Mouse (Mus musculus) heart, embryonic 15.5 days (tissue): ENCODE data around the gene Klhl2. TPM values are rescaled to one million over a fixed set of nuclear protein-coding genes. Genes with fewer than 3 reads are reported as not detected.

Experiments used
- ATAC-seq: fragments of 200-750 bp; cut with Nextera tagmentation; replicated peaks from 2 replicates; pipeline ENCODE4 v1.8.0; 2017; ENCODE audit warnings: low read depth, moderate TSS enrichment; ENCODE audit not compliant: insufficient number of reproducible peaks, insufficient read depth, low FRiP score
- H3K27ac ChIP-seq: fragments of 300-500 bp; sonication (generic); 2 replicates; pipeline ENCODE4 v1.5.1; 2015; ENCODE audit warnings: mild to moderate bottlenecking, inconsistent platforms
- H3K27me3 ChIP-seq: fragments of 300-500 bp; sonication (generic); 2 replicates; pipeline ENCODE4 v1.6.1; 2015; ENCODE audit warnings: inconsistent platforms
- H3K36me3 ChIP-seq: fragments of 300-500 bp; sonication (generic); 2 replicates; pipeline ENCODE4 v1.6.1; 2015; ENCODE audit warnings: mild to moderate bottlenecking, inconsistent platforms
- H3K4me1 ChIP-seq: fragments of 300-500 bp; sonication (generic); replicated peaks from 2 replicates; pipeline ENCODE4 v1.6.1; 2015; ENCODE audit warnings: inconsistent platforms
- H3K4me2 ChIP-seq: fragments of 300-500 bp; sonication (generic); 2 replicates; pipeline ENCODE4 v1.6.1; 2015; ENCODE audit warnings: inconsistent platforms, mild to moderate bottlenecking, moderate library complexity
- H3K4me3 ChIP-seq: fragments of 300-500 bp; sonication (generic); 2 replicates; pipeline ENCODE4 v1.5.1; 2015; ENCODE audit warnings: mild to moderate bottlenecking, inconsistent platforms
- H3K9ac ChIP-seq: fragments of 300-500 bp; sonication (generic); 2 replicates; pipeline ENCODE4 v1.6.1; 2015; ENCODE audit warnings: mild to moderate bottlenecking, inconsistent platforms
- H3K9me3 ChIP-seq: fragments of 300-500 bp; sonication (generic); replicated peaks from 2 replicates; pipeline ENCODE4 v1.6.1; 2016; ENCODE audit warnings: inconsistent platforms
- WGBS: fragments of 180-500 bp; shearing (Covaris S2); methylation state at CpG from one replicate; pipeline ENCODE4 v1.1.7; 2015; ENCODE audit warnings: mixed read lengths; 5-methylcytosine and 5-hydroxymethylcytosine counted together
- polyA plus RNA-seq: library from polyadenylated mRNA; unstranded; fragments of >200 nt; fragmentation: Nextera tagmentation; extraction: Ambion mirVana; gene quantifications from 2 replicates; pipeline ENCODE4 v1.2.1, GENCODE M21; 2015

The Klhl2 gene
- polyA plus RNA-seq, 1 experiment from 2014 or later: 11.3 TPM

DNA sequence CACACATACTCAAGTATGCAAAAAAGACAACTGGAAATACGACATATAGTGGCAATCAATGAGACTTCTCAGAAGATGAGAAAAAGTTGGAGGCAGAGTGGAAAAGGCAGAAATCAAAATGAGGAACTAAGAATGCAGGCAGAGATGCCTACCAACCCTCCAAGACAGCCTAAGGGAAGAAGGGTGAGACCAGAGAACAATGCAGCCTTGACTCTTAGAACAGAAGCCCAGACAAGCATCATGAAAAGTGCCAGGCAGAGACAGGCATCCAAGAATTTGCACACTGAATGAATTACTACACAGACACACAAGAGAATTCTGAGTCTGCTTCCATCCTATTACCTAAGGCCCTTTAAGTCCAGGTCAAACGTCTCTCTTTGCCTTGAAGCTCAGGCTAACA is 2.6 kb downstream of the Klhl2 start:
- H3K27me3 ChIP-seq: no peaks in the 10 kb centered on the region
- no peaks in the 10 kb centered on the region for H3K9me3 ChIP-seq
- no peak overlapping the region for H3K9ac ChIP-seq
- ATAC-seq: no peak
- WGBS: 58% methylated on average over 2 of the region's 2 CpGs
- H3K4me1 ChIP-seq: peaks cover 28% of the 10 kb centered on the region
- no peak overlapping the region for H3K27ac ChIP-seq
- no peak overlapping the region for H3K4me2 ChIP-seq
- H3K36me3 ChIP-seq: no peaks in the 10 kb centered on the region
- no peak overlapping the region for H3K4me3 ChIP-seq

DNA sequence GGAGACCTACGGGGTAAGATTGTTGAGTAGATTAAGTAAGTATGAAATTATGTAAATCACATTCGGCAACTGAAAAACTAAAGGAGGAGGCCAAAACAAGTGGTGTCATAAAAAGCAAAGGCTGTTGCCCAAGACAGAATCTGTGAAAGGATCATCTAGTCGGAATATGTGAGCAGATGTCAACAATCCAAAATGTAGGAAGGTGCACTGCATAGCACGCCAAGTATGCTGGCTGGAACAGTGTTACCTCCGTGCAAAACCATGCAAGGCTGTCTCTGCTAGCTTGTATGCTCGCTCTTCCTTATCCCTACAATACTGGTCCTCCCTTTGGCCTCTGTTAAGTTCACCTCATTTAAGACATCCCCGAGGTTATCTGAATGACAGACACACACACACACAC is 4.5 kb downstream of the Klhl2 start:
- H3K4me2 ChIP-seq: no peak overlapping the region
- H3K4me1 ChIP-seq: peaks cover 36% of the 10 kb centered on the region
- WGBS: 79% methylated on average over 7 of the region's 7 CpGs
- no peak overlapping the region for H3K27ac ChIP-seq
- no peak for ATAC-seq
- no peak overlapping the region for H3K4me3 ChIP-seq
- H3K27me3 ChIP-seq: no peaks in the 10 kb centered on the region
- no peaks in the 10 kb centered on the region for H3K36me3 ChIP-seq
- H3K9me3 ChIP-seq: no peaks in the 10 kb centered on the region
- H3K9ac ChIP-seq: no peak overlapping the region

- Histone ChIP-seq H3K4me1 (peaks cover 34% of the 10 kb centered on the region), H3K36me3 (no peaks in the 10 kb centered on the region), H3K27me3 (no peaks in the 10 kb centered on the region), H3K9me3 (no peaks in the 10 kb centered on the region), H3K9ac (no peak overlapping the region), H3K4me2 (no peak overlapping the region), H3K4me3 (no peak overlapping the region), H3K27ac (no peak overlapping the region)
- WGBS: 68% methylated on average over 4 of the region's 4 CpGs
- no peak for ATAC-seq
Observed at GRCm38 (mm10) chr8:64844043-64844481, 5.8 kb downstream of the Klhl2 start.

DNA sequence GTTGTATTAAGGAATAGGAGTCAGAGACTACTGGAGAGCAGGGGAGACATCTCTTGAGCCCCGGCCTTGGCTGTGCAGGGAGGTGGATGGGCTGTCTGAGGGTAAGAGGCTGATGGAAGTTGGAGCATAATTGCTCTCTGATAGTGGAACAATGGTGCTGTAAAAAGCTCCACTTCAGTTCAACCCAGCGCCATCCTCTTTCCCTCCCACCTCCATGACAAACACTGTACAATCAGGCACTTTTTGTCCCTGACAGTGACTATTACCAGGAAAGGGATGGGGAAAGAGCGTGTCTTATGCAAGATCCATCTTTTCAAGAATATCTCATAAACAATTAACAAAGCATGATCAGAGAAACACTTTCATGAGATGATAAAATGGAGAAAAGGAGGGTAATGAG is 6.6 kb downstream of the Klhl2 start:
- Histone ChIP-seq H3K36me3 (no peaks in the 10 kb centered on the region), H3K4me1 (peaks cover 26% of the 10 kb centered on the region), H3K27me3 (no peaks in the 10 kb centered on the region), H3K9ac (no peak overlapping the region), H3K4me3 (no peak overlapping the region), H3K27ac (no peak overlapping the region), H3K4me2 (no peak overlapping the region), H3K9me3 (no peaks in the 10 kb centered on the region)
- 70% methylated on average over 3 of the region's 3 CpGs for WGBS
- no peak for ATAC-seq

DNA sequence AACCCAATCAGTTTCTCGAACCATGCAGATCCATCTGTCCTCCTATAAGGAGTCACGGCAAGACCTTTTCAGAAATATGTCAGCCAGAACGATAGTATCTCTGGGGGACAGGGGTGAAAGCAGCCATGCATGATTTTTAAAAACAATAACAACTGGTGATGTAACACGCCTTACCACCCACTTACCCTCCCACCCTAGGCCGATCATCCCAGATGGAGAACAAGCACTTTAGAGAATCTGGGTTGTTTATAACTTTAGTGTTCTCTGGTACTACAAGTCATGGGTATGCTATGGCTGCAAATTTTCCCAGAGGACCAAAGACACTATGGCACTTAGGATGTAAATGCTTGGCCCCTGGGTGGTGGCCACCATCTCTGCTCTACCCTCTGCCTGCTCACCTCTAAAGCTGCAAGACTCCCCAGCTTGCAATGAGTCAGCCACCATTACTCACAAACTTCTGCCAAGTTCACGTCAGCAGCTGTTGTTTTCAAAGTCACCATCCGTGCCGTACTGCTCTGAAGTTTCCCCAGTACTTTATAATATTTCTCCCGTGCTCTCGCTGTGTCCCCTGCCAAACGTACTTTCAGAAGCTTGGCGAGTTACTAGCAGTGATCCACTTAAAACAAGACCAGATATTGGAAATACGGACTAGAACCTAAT is 7.9 kb downstream of the Klhl2 start:
- no peaks in the 10 kb centered on the region for H3K36me3 ChIP-seq
- no peak for ATAC-seq
- peak overlapping the region; percentile 26 for H3K4me2 ChIP-seq
- peaks cover 30% of the 10 kb centered on the region for H3K4me1 ChIP-seq
- WGBS: 52% methylated on average over 13 of the region's 13 CpGs
- no peaks in the 10 kb centered on the region for H3K9me3 ChIP-seq
- no peak overlapping the region for H3K4me3 ChIP-seq
- H3K27ac ChIP-seq: peak overlapping the region; percentile 25; the same call in 1 of the 2 replicates
- H3K27me3 ChIP-seq: no peaks in the 10 kb centered on the region
- H3K9ac ChIP-seq: no peak overlapping the region

- Histone ChIP-seq H3K4me1 (peaks cover 31% of the 10 kb centered on the region), H3K36me3 (no peaks in the 10 kb centered on the region), H3K4me2 (no peak overlapping the region), H3K9me3 (no peaks in the 10 kb centered on the region), H3K27me3 (no peaks in the 10 kb centered on the region), H3K27ac (no peak overlapping the region), H3K4me3 (no peak overlapping the region), H3K9ac (no peak overlapping the region)
- 75% methylated on average over 6 of the region's 6 CpGs for WGBS
- no peak for ATAC-seq
Observed at GRCm38 (mm10) chr8:64839628-64840027, 10.2 kb downstream of the Klhl2 start.

GRCm38 (mm10) chr8:64835475-64836122 is 14.2 kb downstream of the Klhl2 start:
- no peak for ATAC-seq
- Histone ChIP-seq H3K27me3 (no peaks in the 10 kb centered on the region), H3K4me2 (no peak overlapping the region), H3K4me3 (no peak overlapping the region), H3K27ac (no peak overlapping the region), H3K4me1 (peaks cover 16% of the 10 kb centered on the region; the same call in 1 of the 2 replicates), H3K9ac (no peak overlapping the region), H3K9me3 (no peaks in the 10 kb centered on the region), H3K36me3 (no peaks in the 10 kb centered on the region)
- 75% methylated on average over 6 of the region's 6 CpGs for WGBS

GRCm38 (mm10) chr8:64834071-64834877 is 15.5 kb downstream of the Klhl2 start:
- H3K4me2 ChIP-seq: no peak overlapping the region
- no peak overlapping the region for H3K27ac ChIP-seq
- peaks cover 4% of the 10 kb centered on the region for H3K36me3 ChIP-seq
- 72% methylated on average over 27 of the region's 27 CpGs for WGBS
- peaks cover 16% of the 10 kb centered on the region; the same call in 1 of the 2 replicates for H3K4me1 ChIP-seq
- H3K9ac ChIP-seq: no peak overlapping the region
- ATAC-seq: no peak
- no peak overlapping the region for H3K4me3 ChIP-seq
- H3K27me3 ChIP-seq: no peaks in the 10 kb centered on the region
- H3K9me3 ChIP-seq: no peaks in the 10 kb centered on the region

DNA sequence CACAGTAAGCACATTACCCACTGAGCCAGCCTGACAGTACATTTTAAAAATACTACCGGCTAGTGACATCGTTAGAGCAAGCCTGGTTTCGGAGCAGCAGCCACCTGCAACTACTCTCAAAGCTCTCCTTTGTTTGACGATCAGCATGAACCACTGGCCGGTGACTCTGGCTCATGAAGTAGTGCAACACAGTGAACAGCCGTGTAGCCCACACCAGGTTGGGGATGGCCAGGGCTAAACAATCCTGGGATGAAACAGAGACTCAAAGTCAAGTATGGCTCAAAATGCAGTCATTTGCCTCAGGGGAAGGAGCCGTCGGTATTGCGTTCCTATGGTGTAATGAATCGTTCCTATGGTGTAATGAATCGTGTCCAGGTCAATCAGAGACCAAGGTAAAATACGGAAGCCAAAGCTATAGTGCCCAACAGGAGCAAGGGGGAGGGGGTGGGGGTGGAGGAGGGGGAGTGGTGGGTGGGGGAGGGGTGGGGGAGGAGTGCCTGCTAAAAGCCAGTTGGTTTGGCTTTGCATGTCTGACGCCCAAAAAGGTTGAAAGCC is 17.2 kb downstream of the Klhl2 start:
- peaks cover 6% of the 10 kb centered on the region for H3K36me3 ChIP-seq
- H3K4me3 ChIP-seq: no peak overlapping the region
- no peak overlapping the region for H3K27ac ChIP-seq
- 89% methylated on average over 13 of the region's 13 CpGs for WGBS
- H3K9ac ChIP-seq: no peak overlapping the region
- 0 out of 2 replicates have a peak, but pooled peaks have one; percentile 5 for ATAC-seq
- H3K27me3 ChIP-seq: no peaks in the 10 kb centered on the region
- peaks cover 18% of the 10 kb centered on the region; the same call in 1 of the 2 replicates for H3K4me1 ChIP-seq
- no peak overlapping the region for H3K4me2 ChIP-seq
- no peaks in the 10 kb centered on the region for H3K9me3 ChIP-seq

GRCm38 (mm10) chr8:64831656-64832055 is 18.2 kb downstream of the Klhl2 start:
- Histone ChIP-seq H3K4me1 (peaks cover 11% of the 10 kb centered on the region), H3K4me3 (no peak overlapping the region), H3K27me3 (no peaks in the 10 kb centered on the region), H3K36me3 (peaks cover 6% of the 10 kb centered on the region), H3K27ac (no peak overlapping the region), H3K9ac (no peak overlapping the region), H3K9me3 (no peaks in the 10 kb centered on the region), H3K4me2 (no peak overlapping the region)
- no peak for ATAC-seq
- 81% methylated on average over 3 of the region's 3 CpGs for WGBS

DNA sequence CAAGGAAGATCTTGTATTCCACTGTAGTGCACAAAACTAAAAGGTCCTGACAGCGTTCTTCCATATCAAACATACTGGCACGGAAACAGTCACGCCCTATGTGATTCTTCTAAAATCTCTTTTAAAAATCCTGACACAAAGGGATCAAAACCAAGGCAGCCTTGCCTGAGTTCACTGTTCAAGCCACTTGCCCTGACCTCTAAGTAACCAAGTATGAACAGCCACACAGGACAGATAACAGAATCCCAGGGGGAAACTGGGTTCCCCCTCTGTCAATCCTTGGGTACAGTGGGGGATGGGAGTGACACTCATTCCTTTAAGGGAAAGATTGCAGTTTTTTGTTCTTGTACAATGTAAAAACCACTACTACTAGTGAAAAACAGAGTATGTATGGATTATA is 19.9 kb downstream of the Klhl2 start:
- Histone ChIP-seq H3K4me2 (no peak overlapping the region), H3K9ac (no peak overlapping the region), H3K4me3 (no peak overlapping the region), H3K27me3 (no peaks in the 10 kb centered on the region), H3K27ac (no peak overlapping the region), H3K4me1 (peaks cover 12% of the 10 kb centered on the region), H3K36me3 (peaks cover 6% of the 10 kb centered on the region), H3K9me3 (no peaks in the 10 kb centered on the region)
- no peak for ATAC-seq
- 82% methylated on average over 3 of the region's 3 CpGs for WGBS
